Mouse (Mus musculus): ENCODE results near the gene Gm37240. TPM values are rescaled to one million over a fixed set of nuclear protein-coding genes. Genes with fewer than 3 reads are reported as not detected.

Gm37240 gene
- polyA plus RNA-seq, 1 experiment, result not detected

DNA sequence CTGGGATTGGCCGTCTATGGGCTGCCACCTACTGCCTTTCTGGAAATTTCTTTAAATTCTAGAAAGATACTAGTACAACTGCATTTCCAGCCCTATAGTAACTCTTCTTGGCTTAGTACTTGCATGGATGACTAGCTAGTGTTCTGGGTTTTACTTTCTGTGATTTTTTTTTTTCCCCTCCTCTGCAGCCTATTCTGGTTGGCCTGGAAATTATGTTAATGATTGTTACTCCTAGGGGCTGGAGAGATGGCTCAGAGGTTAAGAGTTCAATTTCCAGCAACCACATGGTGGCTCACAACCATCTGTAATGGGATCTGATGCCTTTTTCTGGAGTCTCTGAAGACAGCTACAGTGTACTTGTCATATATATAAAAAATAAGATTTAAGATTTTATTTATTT lies 1036.9 kb downstream of the Gm37240 start:
- no peak for TF ChIP-seq CTCF (IDR thresholded peaks at IDR 0.05; ENCODE audit: low read depth, low read length)
- no peak for TF ChIP-seq POLR2A (IDR thresholded peaks at IDR 0.05; ENCODE audit: borderline replicate concordance, low read depth, low read length)
- Histone ChIP-seq H3K4me1 (ENCODE audit: control insufficient read depth, insufficient read depth, low read length) (peaks cover 21% of the 10 kb centered on the region), H3K4me3 (ENCODE audit: insufficient read depth, low read length) (no peak overlapping the region)

DNA sequence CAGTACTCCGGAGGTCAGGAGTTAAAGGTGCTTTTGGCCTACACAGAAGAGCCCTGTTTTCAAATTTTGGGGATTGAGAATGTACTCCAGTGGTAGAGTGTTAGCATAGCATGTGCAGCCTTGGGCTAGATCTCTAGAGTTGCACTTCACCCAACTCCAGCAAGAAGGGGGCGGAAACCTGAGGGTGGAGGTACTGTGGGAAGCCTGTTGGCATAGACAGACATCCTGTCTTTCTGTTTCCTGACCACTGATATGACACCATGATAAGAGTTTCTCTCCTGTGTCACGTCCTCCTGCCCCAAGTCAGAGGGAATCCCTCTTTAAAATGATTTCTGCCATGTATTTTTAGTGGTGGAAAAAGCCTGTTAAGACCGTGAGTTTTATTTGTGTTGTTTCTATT lies 1038.5 kb downstream of the Gm37240 start:
- Histone ChIP-seq H3K27ac (ENCODE audit: insufficient read depth, low read depth, low read length) (no peak overlapping the region), H3K4me1 (ENCODE audit: control insufficient read depth, insufficient read depth, low read length) (peaks cover 14% of the 10 kb centered on the region), H3K4me3 (ENCODE audit: insufficient read depth, low read length) (no peak overlapping the region)
- no peak for TF ChIP-seq POLR2A (IDR thresholded peaks at IDR 0.05; ENCODE audit: borderline replicate concordance, low read depth, low read length)
- no peak for TF ChIP-seq CTCF (IDR thresholded peaks at IDR 0.05; ENCODE audit: low read depth, low read length)

More for the DNA sequence above, 1036.9 kb downstream of the Gm37240 start:
- no peak overlapping the region for H3K27ac ChIP-seq (ENCODE audit: insufficient read depth, low read depth, low read length)

DNA sequence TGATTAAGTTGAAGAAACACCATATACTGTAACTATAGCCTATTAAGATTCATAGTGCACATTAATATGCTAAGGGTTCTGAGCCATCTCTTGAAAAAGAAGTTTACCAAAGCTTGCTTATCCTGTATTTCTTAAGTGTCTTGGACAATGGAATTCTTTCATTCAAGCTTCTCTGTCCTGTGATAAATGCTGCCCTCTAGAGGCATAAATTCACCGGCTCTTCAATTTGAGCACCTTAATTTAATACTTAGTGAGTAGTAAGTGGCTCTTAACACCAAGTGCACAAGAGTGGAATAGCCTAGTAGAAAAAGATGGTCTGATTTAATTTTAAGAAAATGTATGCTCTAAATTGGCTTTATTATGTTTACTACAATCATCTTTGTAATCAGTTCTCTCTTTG lies 1043.7 kb downstream of the Gm37240 start:
- Histone ChIP-seq H3K4me3 (ENCODE audit: insufficient read depth, low read length) (no peak overlapping the region), H3K4me1 (ENCODE audit: control insufficient read depth, insufficient read depth, low read length) (peaks cover 8% of the 10 kb centered on the region), H3K27ac (ENCODE audit: insufficient read depth, low read depth, low read length) (no peak overlapping the region)
- no peak for TF ChIP-seq POLR2A (IDR thresholded peaks at IDR 0.05; ENCODE audit: borderline replicate concordance, low read depth, low read length)
- no peak for TF ChIP-seq CTCF (IDR thresholded peaks at IDR 0.05; ENCODE audit: low read depth, low read length)

DNA sequence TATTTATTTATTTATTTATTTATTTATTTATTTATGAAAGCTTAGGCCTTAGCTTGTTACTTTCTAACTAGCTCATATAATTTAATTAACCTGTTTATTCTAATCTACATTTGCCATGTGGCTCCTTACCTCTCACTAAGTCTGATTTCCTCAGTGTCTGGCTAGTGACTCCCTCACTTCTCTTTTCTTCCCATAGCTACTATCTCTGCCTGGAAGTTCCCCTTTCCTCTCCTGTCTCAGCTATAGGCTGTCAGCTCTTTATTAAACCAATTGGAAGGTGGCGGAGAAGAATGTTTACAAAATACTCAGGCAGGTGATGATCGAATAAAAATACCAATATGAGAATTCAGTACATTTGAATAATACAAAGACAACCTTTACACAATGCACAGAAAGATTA lies 1044.5 kb downstream of the Gm37240 start:
- H3K27ac ChIP-seq (ENCODE audit: insufficient read depth, low read depth, low read length), result no peak overlapping the region
- peaks cover 10% of the 10 kb centered on the region for H3K4me1 ChIP-seq (ENCODE audit: control insufficient read depth, insufficient read depth, low read length)
- TF ChIP-seq CTCF (IDR thresholded peaks at IDR 0.05; ENCODE audit: low read depth, low read length) (no peak), POLR2A (IDR thresholded peaks at IDR 0.05; ENCODE audit: borderline replicate concordance, low read depth, low read length) (no peak)
- no peak overlapping the region for H3K4me3 ChIP-seq (ENCODE audit: insufficient read depth, low read length)

DNA sequence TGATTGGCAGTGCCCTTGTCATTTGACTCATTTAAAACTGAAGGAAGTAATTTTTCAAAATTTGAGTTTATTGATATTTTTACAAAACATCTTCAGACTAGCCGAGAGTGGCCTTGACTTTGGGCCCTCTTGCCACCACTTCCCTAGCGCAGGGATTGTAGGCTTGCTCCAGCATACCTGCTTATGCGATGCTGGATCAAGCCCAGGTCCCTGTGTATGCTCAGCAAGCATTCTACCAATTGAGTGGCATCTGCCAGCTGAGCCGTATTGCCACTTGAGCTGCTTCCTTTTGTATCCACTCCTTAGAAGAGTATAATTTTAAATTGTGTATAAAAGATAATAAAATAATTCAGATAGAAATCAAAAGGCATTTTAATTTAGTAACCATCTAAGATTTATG lies 1046.0 kb downstream of the Gm37240 start:
- Histone ChIP-seq H3K4me3 (ENCODE audit: insufficient read depth, low read length) (no peak overlapping the region), H3K4me1 (ENCODE audit: control insufficient read depth, insufficient read depth, low read length) (peaks cover 21% of the 10 kb centered on the region), H3K27ac (ENCODE audit: insufficient read depth, low read depth, low read length) (no peak overlapping the region)
- TF ChIP-seq POLR2A (IDR thresholded peaks at IDR 0.05; ENCODE audit: borderline replicate concordance, low read depth, low read length) (no peak), CTCF (IDR thresholded peaks at IDR 0.05; ENCODE audit: low read depth, low read length) (no peak)

DNA sequence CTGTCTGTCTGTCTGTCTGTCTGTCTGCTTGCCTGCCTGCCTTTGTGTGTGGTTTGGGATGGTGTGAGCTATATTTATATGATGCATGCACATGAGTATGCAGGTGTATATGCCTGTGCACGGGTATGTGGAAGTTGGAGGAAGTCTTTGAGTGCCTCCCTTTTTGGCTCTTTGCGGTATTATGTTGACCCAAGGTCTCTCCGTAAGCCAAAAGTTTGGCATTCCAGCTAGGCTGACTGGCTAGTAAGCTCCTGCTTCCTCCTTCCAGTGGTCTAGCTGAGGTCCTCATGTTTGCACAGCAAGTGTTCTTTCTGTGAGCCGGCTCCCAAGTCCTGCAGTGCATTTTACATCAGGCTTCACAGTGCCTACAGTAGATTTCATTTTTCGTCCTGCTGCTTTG lies 1047.8 kb downstream of the Gm37240 start:
- Histone ChIP-seq H3K4me3 (ENCODE audit: insufficient read depth, low read length) (no peak overlapping the region), H3K4me1 (ENCODE audit: control insufficient read depth, insufficient read depth, low read length) (peaks cover 29% of the 10 kb centered on the region), H3K27ac (ENCODE audit: insufficient read depth, low read depth, low read length) (no peak overlapping the region)
- no peak for TF ChIP-seq POLR2A (IDR thresholded peaks at IDR 0.05; ENCODE audit: borderline replicate concordance, low read depth, low read length)

DNA sequence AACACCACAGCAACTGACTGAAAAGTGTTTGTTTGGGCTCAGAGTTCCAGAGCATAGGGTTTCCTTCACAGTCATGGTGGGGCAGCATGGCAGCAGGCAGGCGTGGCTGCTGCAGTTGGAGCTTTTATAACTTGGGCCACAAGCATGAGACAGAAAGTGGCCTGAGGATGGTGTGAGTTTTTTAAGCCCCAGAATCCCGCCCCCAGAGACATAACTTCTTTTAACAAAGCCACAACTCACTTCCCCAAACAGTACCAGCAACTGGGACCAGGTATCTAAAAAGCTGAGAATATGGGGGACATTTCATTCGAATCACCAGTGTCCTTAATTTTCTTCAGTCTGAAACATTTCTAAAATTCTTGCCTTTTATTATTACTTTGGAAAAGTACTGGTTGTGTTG lies 1049.3 kb downstream of the Gm37240 start:
- Histone ChIP-seq H3K27ac (ENCODE audit: insufficient read depth, low read depth, low read length) (no peak overlapping the region), H3K4me3 (ENCODE audit: insufficient read depth, low read length) (no peak overlapping the region), H3K4me1 (ENCODE audit: control insufficient read depth, insufficient read depth, low read length) (peaks cover 35% of the 10 kb centered on the region)
- TF ChIP-seq POLR2A (IDR thresholded peaks at IDR 0.05; ENCODE audit: borderline replicate concordance, low read depth, low read length), result no peak
- no peak for TF ChIP-seq CTCF (IDR thresholded peaks at IDR 0.05; ENCODE audit: low read depth, low read length)

DNA sequence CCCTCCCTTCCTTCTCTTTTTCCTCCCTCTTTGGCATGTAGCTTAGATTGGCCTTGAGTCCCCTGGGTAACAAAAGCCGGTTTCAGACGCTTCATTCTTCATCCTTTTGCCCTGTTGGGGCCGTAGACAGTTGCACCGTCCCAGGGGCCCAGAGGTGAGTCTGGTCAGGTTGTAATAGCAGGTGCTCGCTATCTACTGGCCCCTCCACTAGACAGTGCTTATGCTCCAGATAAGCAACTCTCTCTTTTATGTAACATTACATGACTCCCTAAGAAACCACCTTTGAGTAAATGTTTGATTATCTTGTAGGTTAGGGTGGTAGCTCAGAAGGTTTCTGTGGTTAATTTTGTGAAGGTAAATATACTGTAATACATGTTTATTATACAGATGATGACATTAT lies 1051.3 kb downstream of the Gm37240 start:
- no peak for TF ChIP-seq POLR2A (IDR thresholded peaks at IDR 0.05; ENCODE audit: borderline replicate concordance, low read depth, low read length)
- TF ChIP-seq CTCF (IDR thresholded peaks at IDR 0.05; ENCODE audit: low read depth, low read length), result no peak
- peaks cover 35% of the 10 kb centered on the region for H3K4me1 ChIP-seq (ENCODE audit: control insufficient read depth, insufficient read depth, low read length)
- H3K27ac ChIP-seq (ENCODE audit: insufficient read depth, low read depth, low read length), result no peak overlapping the region
- H3K4me3 ChIP-seq (ENCODE audit: insufficient read depth, low read length), result no peak overlapping the region

DNA sequence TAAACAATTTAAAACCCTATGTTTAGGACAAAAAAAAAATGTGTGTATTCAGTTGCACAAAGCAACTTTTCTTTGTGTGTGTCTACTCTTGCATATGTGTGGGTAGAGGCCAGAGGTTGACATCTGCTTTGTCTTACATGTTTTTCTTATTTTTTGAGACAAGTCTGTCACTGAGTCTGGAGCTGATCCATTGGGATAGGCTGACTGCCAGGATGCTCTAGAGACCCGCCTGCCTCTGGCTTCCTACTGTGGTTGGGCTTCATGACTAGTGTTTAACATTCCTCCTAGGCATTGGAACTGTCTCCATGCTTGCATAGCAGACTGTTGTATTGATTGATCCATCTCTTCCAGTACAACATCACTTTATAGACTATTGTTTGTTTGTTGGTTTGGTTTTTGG lies 1058.0 kb downstream of the Gm37240 start:
- Histone ChIP-seq H3K4me1 (ENCODE audit: control insufficient read depth, insufficient read depth, low read length) (peaks cover 34% of the 10 kb centered on the region), H3K27ac (ENCODE audit: insufficient read depth, low read depth, low read length) (no peak overlapping the region), H3K4me3 (ENCODE audit: insufficient read depth, low read length) (no peak overlapping the region)
- TF ChIP-seq CTCF (IDR thresholded peaks at IDR 0.05; ENCODE audit: low read depth, low read length) (no peak), POLR2A (IDR thresholded peaks at IDR 0.05; ENCODE audit: borderline replicate concordance, low read depth, low read length) (no peak)

DNA sequence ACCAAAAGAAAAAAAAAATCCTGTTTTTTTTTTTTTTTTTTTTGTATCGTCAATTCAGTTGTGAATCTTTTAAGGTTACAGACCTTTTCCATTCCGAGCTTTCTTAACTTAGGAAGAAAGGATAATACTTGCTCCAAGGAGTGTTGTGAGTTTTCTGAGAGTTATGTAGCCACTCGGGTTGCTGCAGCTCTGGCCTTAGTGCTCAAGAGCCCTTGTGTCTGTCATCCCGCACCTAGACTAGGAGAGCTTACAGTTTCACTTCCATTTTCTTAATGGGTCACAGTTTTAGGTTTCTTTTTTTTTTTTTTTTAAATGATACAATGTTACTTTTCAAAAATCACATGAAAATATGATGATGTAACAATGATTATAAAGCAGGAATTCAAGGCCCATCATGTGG lies 1059.7 kb downstream of the Gm37240 start:
- TF ChIP-seq POLR2A (IDR thresholded peaks at IDR 0.05; ENCODE audit: borderline replicate concordance, low read depth, low read length) (no peak), CTCF (IDR thresholded peaks at IDR 0.05; ENCODE audit: low read depth, low read length) (no peak)
- H3K4me3 ChIP-seq (ENCODE audit: insufficient read depth, low read length), result no peak overlapping the region
- H3K4me1 ChIP-seq (ENCODE audit: control insufficient read depth, insufficient read depth, low read length), result peaks cover 30% of the 10 kb centered on the region
- H3K27ac ChIP-seq (ENCODE audit: insufficient read depth, low read depth, low read length), result peak overlapping the region; percentile 35; the same call in 1 of the 2 replicates

DNA sequence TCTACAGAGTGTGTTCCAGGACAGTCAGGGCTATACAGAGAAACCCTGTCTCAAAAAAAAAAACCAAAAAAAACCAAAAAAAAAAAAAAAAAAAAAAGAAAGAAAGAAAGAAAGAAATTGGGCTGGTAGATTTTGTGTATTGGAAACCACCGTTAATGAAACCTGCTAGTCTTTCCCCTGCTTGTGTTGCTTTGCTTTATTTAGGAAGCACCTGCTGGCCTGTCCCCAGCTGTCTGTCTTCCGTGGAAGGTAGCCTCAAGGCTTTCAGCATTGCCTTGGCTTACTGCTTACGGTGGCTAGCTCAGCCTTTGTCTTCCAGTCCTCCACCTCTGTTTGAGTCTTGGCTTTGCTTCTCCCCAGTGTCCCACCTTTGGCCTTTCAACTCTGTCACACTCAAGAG lies 1060.4 kb downstream of the Gm37240 start:
- Histone ChIP-seq H3K4me3 (ENCODE audit: insufficient read depth, low read length) (no peak overlapping the region), H3K4me1 (ENCODE audit: control insufficient read depth, insufficient read depth, low read length) (peaks cover 30% of the 10 kb centered on the region), H3K27ac (ENCODE audit: insufficient read depth, low read depth, low read length) (peak overlapping the region; percentile 11)
- TF ChIP-seq CTCF (IDR thresholded peaks at IDR 0.05; ENCODE audit: low read depth, low read length) (no peak), POLR2A (IDR thresholded peaks at IDR 0.05; ENCODE audit: borderline replicate concordance, low read depth, low read length) (no peak)

All from bone marrow macrophage, adult 2 months (primary cell).